Mouse (Mus musculus) spleen, postnatal 36 days (tissue): Measurements from ENCODE around the gene Ppp4c.

ENCODE experiments used
- DNase-seq, 2 experiments: peaks; one replicate each; pipeline ENCODE4 v3.0.0; 2022; ENCODE audit warnings: low spot score in 2 of 2, mixed read lengths in 1 of 2

Ppp4c gene

GRCm38 (mm10) chr7:126791851-126792720 lies at the start of gene Ppp4c:
TSS of gene Ppp4c (minus strand) at chr7:126792496.
- peak; percentile 98 to 99 for DNase-seq

- DNase-seq, result no peak
Observed at GRCm38 (mm10) chr7:126833294-126833693, 41.0 kb upstream of the Ppp4c start.

DNA sequence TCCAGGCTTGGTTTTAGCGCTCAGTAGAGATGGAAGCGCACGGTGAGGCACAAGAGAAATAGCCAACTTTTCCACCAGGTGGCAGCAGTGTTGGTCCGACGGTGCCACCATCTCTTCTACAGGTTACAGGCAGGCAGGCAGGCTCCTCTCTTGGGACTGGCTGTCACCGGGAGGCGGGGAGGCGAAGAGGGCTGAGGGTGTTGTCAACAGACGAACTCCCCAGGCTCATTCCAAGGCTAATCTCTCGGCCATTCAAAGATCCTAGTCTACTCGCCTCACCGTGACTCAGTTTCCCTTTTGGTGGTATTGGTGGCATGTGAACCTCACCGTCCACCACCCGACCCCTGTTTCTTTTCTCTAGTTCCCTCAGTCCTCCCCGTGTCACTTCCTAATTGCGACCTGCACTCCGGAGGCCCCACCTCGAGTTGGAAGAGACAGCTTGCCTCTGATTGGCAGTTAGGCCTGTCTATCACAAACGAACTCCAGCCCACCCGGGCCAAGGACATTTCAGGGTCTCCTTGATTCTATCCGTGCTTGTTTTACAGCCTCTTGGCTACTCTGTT lies 39.8 kb upstream of the Ppp4c start:
- DNase-seq, result peak; percentile 71 to 76

DNA sequence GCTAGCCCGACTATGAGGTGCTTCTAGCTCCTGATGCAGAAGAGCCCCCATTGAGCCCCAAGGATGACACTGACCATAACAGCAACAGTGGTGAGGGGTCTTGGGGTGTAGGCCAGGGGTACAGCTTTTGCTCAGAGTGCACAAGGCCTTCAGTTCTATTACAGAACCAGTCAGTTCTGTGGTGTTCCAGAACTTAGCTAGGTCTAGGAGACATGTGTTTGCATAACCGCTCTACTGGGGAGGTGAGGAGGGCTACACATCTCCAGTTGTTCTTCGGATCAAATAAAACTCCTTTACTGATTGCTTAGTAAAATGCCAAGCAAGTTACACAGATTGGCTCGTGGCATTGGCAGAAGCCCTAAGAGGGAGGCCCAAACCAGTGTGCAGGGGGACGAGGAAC lies 39.2 kb upstream of the Ppp4c start, which contains the start of gene 4930451I11Rik:
4930451I11Rik (minus strand) TSS at position 101 of the 400 bp plus-strand sequence.
- DNase-seq, result no peak

DNA sequence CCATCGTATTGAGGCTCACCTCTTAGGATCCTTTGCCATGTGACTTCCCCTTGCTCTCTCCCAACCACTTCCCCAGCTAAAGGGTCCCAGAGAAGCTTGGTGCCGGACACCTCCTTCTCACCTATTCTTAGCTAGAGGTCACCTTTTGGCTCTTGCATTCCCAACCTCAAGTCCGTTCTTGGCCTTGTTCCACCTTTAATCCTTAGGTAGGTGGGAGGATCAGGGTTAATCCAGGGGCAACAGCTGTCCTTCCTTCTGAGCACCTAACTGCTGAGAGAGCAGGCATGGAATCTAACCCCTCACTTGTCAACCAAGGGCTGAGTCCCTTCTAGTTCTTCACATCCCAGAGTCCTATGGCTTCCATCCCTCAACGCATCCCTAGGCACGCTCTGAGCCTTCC lies 33.7 kb upstream of the Ppp4c start:
- no peak for DNase-seq

- no peak for DNase-seq
Observed at GRCm38 (mm10) chr7:126825403-126825802, 33.1 kb upstream of the Ppp4c start.

DNA sequence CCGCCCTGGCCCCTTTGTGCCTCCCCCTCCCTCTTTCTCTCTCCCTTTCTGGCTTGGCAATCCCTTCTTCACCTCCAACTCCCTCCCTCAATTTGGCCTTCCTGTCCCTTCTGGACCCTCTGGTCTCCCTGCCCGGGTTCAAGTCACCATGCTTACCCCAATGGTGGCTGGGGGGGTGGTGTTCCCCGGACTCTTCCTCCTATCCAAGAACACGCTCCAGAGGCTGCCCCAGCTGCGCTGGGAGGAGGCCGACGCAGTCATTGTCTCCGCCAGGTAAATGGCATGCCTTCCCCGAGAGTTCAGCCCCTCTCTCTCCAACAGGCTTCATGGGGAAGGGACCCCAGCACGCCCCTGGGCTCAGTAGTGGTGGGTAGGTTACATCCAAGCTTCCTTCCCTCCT lies 31.6 kb upstream of the Ppp4c start:
- DNase-seq, result no peak

GRCm38 (mm10) chr7:126823202-126823711 lies 31.0 kb upstream of the Ppp4c start:
- DNase-seq, result no peak

DNA sequence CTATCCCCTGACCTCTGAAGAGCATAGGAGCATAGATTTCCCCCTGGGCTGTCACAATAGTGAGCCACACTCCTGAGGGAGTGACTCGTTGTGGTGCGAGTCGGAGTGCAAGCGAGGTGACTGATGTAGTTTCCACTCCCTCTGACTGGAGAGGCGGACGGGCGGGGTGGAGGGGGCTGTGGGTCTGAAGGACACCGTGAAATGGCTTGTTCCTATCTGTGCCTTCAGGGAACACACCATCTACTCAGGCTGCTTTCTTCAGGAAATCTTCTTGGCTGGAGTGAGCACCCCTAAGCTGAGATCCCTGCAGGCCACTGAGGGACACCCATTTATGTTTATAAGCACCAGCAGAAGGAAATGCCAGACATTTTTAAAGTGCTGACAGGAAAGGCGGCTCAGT lies 30.4 kb upstream of the Ppp4c start:
- DNase-seq, result no peak

GRCm38 (mm10) chr7:126821835-126822511 lies 29.7 kb upstream of the Ppp4c start:
- peak; percentile 65 to 66 for DNase-seq

DNA sequence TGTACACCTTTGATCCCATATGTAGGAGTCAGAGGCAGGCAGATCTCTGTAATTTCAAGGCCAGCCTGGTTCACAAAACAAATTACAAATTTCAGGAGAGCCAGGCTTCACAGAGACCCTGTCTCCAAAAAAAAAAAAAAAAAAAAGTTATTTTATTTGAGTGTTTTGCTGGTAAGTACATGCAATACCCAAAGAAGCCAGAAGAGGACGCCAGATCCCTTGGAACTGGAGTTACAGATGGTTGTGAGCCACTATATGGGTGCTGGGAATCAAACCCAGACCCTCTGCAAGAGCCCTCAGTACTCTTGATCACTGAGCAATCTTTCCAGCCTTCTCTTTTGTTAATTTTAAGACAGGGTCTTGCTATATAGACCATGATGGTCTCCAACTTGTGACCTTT lies 26.5 kb upstream of the Ppp4c start:
- no peak for DNase-seq

- no peak for DNase-seq
Observed at GRCm38 (mm10) chr7:126817595-126817994, 25.3 kb upstream of the Ppp4c start.

- DNase-seq, result no peak
Observed at GRCm38 (mm10) chr7:126816494-126816893, 24.2 kb upstream of the Ppp4c start.

- no peak for DNase-seq
Observed at GRCm38 (mm10) chr7:126815726-126816222, 23.5 kb upstream of the Ppp4c start.

GRCm38 (mm10) chr7:126809723-126810369 lies 17.6 kb upstream of the Ppp4c start:
- DNase-seq, result no peak

DNA sequence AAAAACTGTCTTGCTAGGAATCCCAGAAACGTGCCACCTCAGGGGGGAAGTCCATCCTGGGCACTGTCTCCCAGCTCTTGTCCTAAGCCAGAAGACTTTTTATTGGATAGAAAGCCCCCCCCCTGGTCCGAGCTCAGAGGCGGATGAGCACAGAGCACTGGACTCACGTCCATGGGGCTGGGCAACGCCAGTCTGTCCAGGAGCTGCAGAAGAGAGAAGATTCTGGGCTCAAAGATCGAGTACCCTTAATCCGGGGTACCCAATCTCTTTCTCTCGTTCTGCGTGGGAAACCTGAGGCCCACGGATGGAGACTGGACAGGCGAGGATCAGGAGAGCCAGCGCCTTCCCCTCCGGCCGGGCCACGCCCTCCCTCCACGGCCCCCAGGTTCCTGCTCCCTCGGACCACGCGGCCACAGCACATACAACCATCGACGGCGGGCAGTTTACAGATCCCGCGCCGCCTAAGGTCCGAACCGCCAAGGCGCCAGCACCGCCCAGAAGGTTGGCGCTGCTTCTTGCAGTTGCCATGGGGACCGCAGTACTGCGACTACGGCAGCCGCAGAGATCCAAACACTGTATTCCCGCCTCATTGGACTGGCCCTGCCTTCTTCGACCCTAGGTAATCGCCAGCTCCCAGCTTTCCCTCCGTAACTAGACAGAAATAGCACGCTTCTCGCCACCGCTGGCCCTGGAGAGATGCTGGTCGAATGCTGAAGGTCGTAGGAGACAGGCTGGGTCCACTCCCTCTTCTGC lies 16.6 kb upstream of the Ppp4c start:
- DNase-seq, result peak; percentile 69 to 75

DNA sequence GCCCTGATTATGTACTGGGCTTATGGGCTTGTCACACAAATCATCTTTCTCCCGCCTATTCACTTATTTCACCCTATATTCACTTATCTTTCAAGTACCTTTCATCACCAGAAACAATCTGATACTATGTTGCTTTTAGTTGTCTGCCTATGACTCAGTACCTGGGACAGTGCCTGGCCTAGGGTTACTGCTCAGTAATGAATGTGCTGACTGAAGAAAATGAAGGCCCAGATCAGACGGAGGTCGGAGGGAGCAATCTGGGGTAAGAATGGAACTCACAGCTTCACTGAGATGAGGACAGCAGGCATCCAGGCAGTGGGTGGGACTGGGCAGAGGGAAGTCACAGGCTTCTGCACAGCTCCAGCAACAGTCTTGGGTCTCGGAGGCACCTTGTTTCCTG lies 15.1 kb upstream of the Ppp4c start:
- no peak for DNase-seq

DNA sequence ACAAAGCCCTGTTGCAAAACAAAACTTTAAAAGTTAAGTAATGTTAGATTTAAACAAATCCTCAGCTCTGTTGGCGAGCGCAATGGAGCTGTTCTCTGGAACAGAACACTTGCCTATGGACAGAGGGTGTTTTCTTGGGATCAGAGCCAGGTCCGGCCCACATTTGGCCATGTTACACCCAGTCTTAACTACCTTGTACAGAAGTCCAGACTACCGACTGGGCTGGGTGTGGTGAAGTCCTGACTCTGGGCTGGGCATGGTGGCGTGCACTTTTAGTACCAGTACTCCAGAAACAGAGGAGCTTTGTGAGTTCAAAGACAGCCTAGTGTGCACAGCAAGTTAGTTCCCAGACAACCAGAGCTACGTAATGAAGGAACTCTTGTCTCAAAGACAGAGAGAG lies 14.7 kb upstream of the Ppp4c start:
- no peak for DNase-seq

GRCm38 (mm10) chr7:126803751-126804150 lies 11.5 kb upstream of the Ppp4c start:
- no peak for DNase-seq

DNA sequence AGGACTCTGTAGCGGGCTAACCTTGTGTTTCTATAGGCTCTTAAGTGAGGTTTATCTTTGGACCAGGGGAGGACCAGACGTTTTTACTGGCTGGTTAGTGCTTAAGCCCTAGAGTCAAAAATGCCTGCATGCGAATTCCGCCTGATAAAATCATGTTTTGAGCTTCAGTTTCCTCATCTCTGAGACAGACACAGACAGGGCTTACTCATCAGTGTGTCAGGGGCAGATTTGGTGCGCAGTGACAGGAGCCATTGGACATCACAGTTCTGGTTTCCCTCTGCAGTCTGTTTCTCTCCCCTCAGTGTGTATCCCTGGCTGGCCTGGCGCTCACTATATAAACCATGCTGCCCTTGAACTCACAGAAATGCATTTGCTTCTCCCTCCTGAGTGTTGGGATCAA lies 10.9 kb upstream of the Ppp4c start:
- no peak for DNase-seq
